Comparison of ENCODE assay signal across 8 mouse cellular contexts in the genomic region with DNA sequence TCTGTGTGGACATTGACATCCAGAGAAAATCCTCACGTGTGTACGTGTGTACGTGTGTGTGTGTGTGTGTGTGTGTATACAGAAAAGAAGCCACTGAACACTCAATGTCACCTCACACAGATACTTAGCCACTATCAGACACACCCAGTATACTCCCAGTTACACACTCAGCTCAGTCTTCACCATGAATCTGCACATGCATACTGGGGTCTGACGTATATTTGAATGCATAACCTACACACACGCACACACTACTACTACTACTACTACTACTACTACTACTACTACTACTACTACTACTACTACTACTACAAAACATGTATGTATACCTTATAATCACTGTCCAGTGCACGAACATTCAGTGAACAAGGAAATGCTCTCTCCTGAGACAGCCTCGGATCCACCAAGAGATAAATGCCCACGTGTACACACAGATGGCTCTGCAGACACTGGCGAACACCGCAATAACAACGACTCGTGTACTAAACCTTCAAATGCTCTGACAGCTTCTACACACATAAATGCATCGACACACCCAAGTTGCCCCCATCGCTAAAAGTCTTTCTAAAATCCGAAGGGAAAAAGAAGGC. TPM values are rescaled to one million over a fixed set of nuclear protein-coding genes. Genes with fewer than 3 reads are reported as not detected.
A peak's percentile ranks its signal among the peaks of the same experiment; 100 is the strongest.
DNase-seq lines count a peak whose midpoint lies in the region; ATAC-seq and TF ChIP-seq lines count a peak whose summit lies in the region.

No protein-coding gene starts in this region.

- no peak for TF ChIP-seq EP300 in stomach, postnatal 0 days (optimal IDR thresholded peaks at IDR 0.05)

- no peak for TF ChIP-seq CTCF in testis, adult 2 months (IDR thresholded peaks at IDR 0.05; ENCODE audit: control insufficient read depth, insufficient read depth, insufficient replicate concordance, low read depth, low read length)
- no peak for TF ChIP-seq CTCF in stomach, postnatal 0 days (IDR thresholded peaks at IDR 0.05; ENCODE audit: low read depth)

- no peak for ATAC-seq in limb, embryonic 15.5 days (ENCODE audit: insufficient number of reproducible peaks, low FRiP score, low TSS enrichment, low read depth)
- ATAC-seq in stomach, postnatal 0 days (ENCODE audit: low FRiP score, low TSS enrichment): peak; percentile 18; the same call in 1 of the 2 replicates

- no peak for DNase-seq in heart, embryonic 10.5 days (ENCODE audit: low spot score)
- DNase-seq in heart, adult 18-20 months: no peak
- no peak for DNase-seq in testis, postnatal 10 days (ENCODE audit: low spot score)
- no peak for DNase-seq in stomach, postnatal 0 days (ENCODE audit: low spot score)
- DNase-seq in Muller cell, postnatal 12 days (ENCODE audit: inconsistent ontology term): no peak
- no peak for DNase-seq in thymus, adult 18-20 months

- no peaks in the 10 kb centered on the region for H3K9me3 ChIP-seq in heart, embryonic 10.5 days
- H3K9me3 ChIP-seq in limb, embryonic 15.5 days: no peaks in the 10 kb centered on the region
- H3K9me3 ChIP-seq in stomach, postnatal 0 days (ENCODE audit: control insufficient read depth, low read length): no peaks in the 10 kb centered on the region

- H3K4me2 ChIP-seq in limb, embryonic 15.5 days: peak overlapping the region; percentile 56
- H3K4me2 ChIP-seq in stomach, postnatal 0 days (replicated peaks; ENCODE audit: low read depth): peak overlapping the region; percentile 60

- TF ChIP-seq POLR2A in testis, adult 2 months (IDR thresholded peaks at IDR 0.05; ENCODE audit: control insufficient read depth, low read depth, low read length): no peak

- peaks cover 13% of the 10 kb centered on the region for H3K4me1 ChIP-seq in heart, embryonic 10.5 days
- H3K4me1 ChIP-seq in testis, adult 2 months (ENCODE audit: control insufficient read depth, insufficient read depth, low read length): peaks cover 6% of the 10 kb centered on the region
- peaks cover 17% of the 10 kb centered on the region for H3K4me1 ChIP-seq in limb, embryonic 15.5 days
- peaks cover 3% of the 10 kb centered on the region; the same call in 1 of the 2 replicates for H3K4me1 ChIP-seq in stomach, postnatal 0 days (replicated peaks; ENCODE audit: control insufficient read depth, insufficient read depth)

- no peak overlapping the region for H3K27ac ChIP-seq in heart, embryonic 10.5 days
- no peak overlapping the region for H3K27ac ChIP-seq in testis, adult 2 months (ENCODE audit: control insufficient read depth, insufficient read depth, low read depth, low read length)
- H3K27ac ChIP-seq in limb, embryonic 15.5 days: peak overlapping the region; percentile 14; the same call in 1 of the 2 replicates
- H3K27ac ChIP-seq in stomach, postnatal 0 days (replicated peaks): no peak overlapping the region

- H3K9ac ChIP-seq in limb, embryonic 15.5 days: no peak overlapping the region
- no peak overlapping the region for H3K9ac ChIP-seq in stomach, postnatal 0 days (ENCODE audit: low read length)

- peaks cover 6% of the 10 kb centered on the region; the same call in 1 of the 2 replicates for H3K27me3 ChIP-seq in heart, embryonic 10.5 days (ENCODE audit: insufficient read depth, poor library complexity, severe bottlenecking)
- no peaks in the 10 kb centered on the region for H3K27me3 ChIP-seq in testis, adult 2 months (ENCODE audit: control insufficient read depth, insufficient read depth, low read length)
- no peaks in the 10 kb centered on the region for H3K27me3 ChIP-seq in limb, embryonic 15.5 days
- no peaks in the 10 kb centered on the region for H3K27me3 ChIP-seq in stomach, postnatal 0 days (ENCODE audit: control insufficient read depth, insufficient read depth, low read length)

- peak overlapping the region; percentile 51 for H3K4me3 ChIP-seq in heart, embryonic 10.5 days
- peak overlapping the region; percentile 77 for H3K4me3 ChIP-seq in testis, adult 2 months (ENCODE audit: control insufficient read depth, low read depth, low read length)
- H3K4me3 ChIP-seq in limb, embryonic 15.5 days: peak overlapping the region; percentile 39
- peak overlapping the region; percentile 40; the same call in 1 of the 2 replicates for H3K4me3 ChIP-seq in stomach, postnatal 0 days (ENCODE audit: low read depth, low read length)

- H3K36me3 ChIP-seq in heart, embryonic 10.5 days: no peaks in the 10 kb centered on the region
- no peaks in the 10 kb centered on the region for H3K36me3 ChIP-seq in testis, adult 2 months (ENCODE audit: control insufficient read depth, insufficient read depth, low read length)
- H3K36me3 ChIP-seq in limb, embryonic 15.5 days: no peaks in the 10 kb centered on the region
- no peaks in the 10 kb centered on the region for H3K36me3 ChIP-seq in stomach, postnatal 0 days (ENCODE audit: control insufficient read depth, insufficient read depth, low read length)

- WGBS in heart, embryonic 10.5 days: 54% methylated on average over 15 of the region's 15 CpGs
- WGBS in limb, embryonic 15.5 days: 48% methylated on average over 15 of the region's 15 CpGs
- 42% methylated on average over 15 of the region's 15 CpGs for WGBS in stomach, postnatal 0 days

RNA-seq across cellular contexts. Expression of gene C1qtnf2, which starts 0.3 kb away (rescaled TPM):
- polyA plus RNA-seq in heart, embryonic 10.5 days (2016; fragmentation: Nextera tagmentation; extraction: Ambion mirVana): 1.4 and 1.9 TPM in 2 replicates
- total RNA-seq in heart, adult 18-20 months (2021): 1 to 10 TPM; 3.8 to 4.2 TPM
- 1.3 and 1.4 TPM in 2 replicates for polyA plus RNA-seq in testis, adult 2 months (2012; rRNA removed)
- polyA plus RNA-seq in limb, embryonic 15.5 days (2015; fragmentation: Nextera tagmentation; extraction: Ambion mirVana): 58.0 and 58.9 TPM in 2 replicates
- 18.0 and 19.8 TPM in 2 replicates for polyA plus RNA-seq in stomach, postnatal 0 days (2015; fragmentation: Nextera tagmentation; extraction: Ambion mirVana)

RNA-seq across cellular contexts. Expression of gene Slu7, which starts 40.2 kb away (rescaled TPM):
- 36.6 and 44.1 TPM in 2 replicates for polyA plus RNA-seq in heart, embryonic 10.5 days (2016; fragmentation: Nextera tagmentation; extraction: Ambion mirVana)
- 10 to 100 TPM; 30.2 to 34.6 TPM for total RNA-seq in heart, adult 18-20 months (2021)
- polyA plus RNA-seq in testis, adult 2 months (2012; rRNA removed): 5.0 and 6.2 TPM in 2 replicates
- 55.0 and 60.2 TPM in 2 replicates for polyA plus RNA-seq in limb, embryonic 15.5 days (2015; fragmentation: Nextera tagmentation; extraction: Ambion mirVana)
- polyA plus RNA-seq in stomach, postnatal 0 days (2015; fragmentation: Nextera tagmentation; extraction: Ambion mirVana): 38.1 and 39.3 TPM in 2 replicates

RNA-seq across cellular contexts. Expression of gene Pttg1, which starts 47.7 kb away (rescaled TPM):
- 101 and 118 TPM in 2 replicates for polyA plus RNA-seq in heart, embryonic 10.5 days (2016; fragmentation: Nextera tagmentation; extraction: Ambion mirVana)
- total RNA-seq in heart, adult 18-20 months (2021): 10 to 100 TPM; 85.4 to 89.1 TPM
- polyA plus RNA-seq in testis, adult 2 months (2012; rRNA removed): 101 and 105 TPM in 2 replicates
- polyA plus RNA-seq in limb, embryonic 15.5 days (2015; fragmentation: Nextera tagmentation; extraction: Ambion mirVana): 74.1 and 78.7 TPM in 2 replicates
- 66.8 and 66.9 TPM in 2 replicates for polyA plus RNA-seq in stomach, postnatal 0 days (2015; fragmentation: Nextera tagmentation; extraction: Ambion mirVana)

RNA-seq across cellular contexts. Expression of gene Ccnjl, which starts 54.9 kb away (rescaled TPM):
- polyA plus RNA-seq in heart, embryonic 10.5 days (2016; fragmentation: Nextera tagmentation; extraction: Ambion mirVana): 24.7 and 33.2 TPM in 2 replicates
- 1 to 10 TPM; 1.3 to 1.6 TPM for total RNA-seq in heart, adult 18-20 months (2021)
- polyA plus RNA-seq in testis, adult 2 months (2012; rRNA removed): 2.4 and 2.8 TPM in 2 replicates
- polyA plus RNA-seq in limb, embryonic 15.5 days (2015; fragmentation: Nextera tagmentation; extraction: Ambion mirVana): 9.5 and 11.3 TPM in 2 replicates
- 5.2 and 5.5 TPM in 2 replicates for polyA plus RNA-seq in stomach, postnatal 0 days (2015; fragmentation: Nextera tagmentation; extraction: Ambion mirVana)
